Mouse (Mus musculus) myocyte (in vitro differentiated cells): ENCODE measurements around the gene Tcf7. TPM values are rescaled to one million over a fixed set of nuclear protein-coding genes. Genes with fewer than 3 reads are reported as not detected.

Experiments used
- H3K27me3 ChIP-seq: one replicate; pipeline ENCODE4 v1.6.1; 2011; ENCODE audit not compliant: control insufficient read depth, insufficient read depth, insufficient read length
- H3K36me3 ChIP-seq: one replicate; pipeline ENCODE4 v1.6.1; 2011; ENCODE audit not compliant: control insufficient read depth, insufficient read depth
- H3K4me2 ChIP-seq: one replicate; pipeline ENCODE4 v1.6.1; 2011; ENCODE audit warnings: low read depth, control low read depth
- H3K4me3 ChIP-seq: one replicate; pipeline ENCODE4 v1.5.1; 2011; ENCODE audit warnings: mild to moderate bottlenecking, control low read depth, moderate library complexity
- H3K79me2 ChIP-seq: one replicate; pipeline ENCODE4 v1.6.1; 2011; ENCODE audit not compliant: control insufficient read depth, insufficient read depth
- H3ac ChIP-seq: one replicate; pipeline ENCODE4 v1.6.1; 2011; ENCODE audit not compliant: control insufficient read depth, insufficient read length
- CEBPB ChIP-seq: IDR thresholded peaks from 2 replicates; pipeline ENCODE4 v1.6.1; 2011; ENCODE audit warnings: mild to moderate bottlenecking, moderate library complexity; ENCODE audit not compliant: poor library complexity, insufficient read depth, severe bottlenecking
- E2F4 ChIP-seq: IDR thresholded peaks from one replicate; pipeline ENCODE4 v1.6.1; 2011; ENCODE audit warnings: mild to moderate bottlenecking, control low read depth, moderate library complexity; ENCODE audit not compliant: insufficient read depth
- MAX ChIP-seq: IDR thresholded peaks from one replicate; pipeline ENCODE4 v1.6.1; 2011; ENCODE audit warnings: low read depth, mild to moderate bottlenecking, control low read depth
- MYOD1 ChIP-seq, 3 experiments: IDR thresholded peaks; one replicate each; pipeline ENCODE4 v1.6.1; 2011; ENCODE audit warnings: control low read depth in 2 of 3, low read depth in 2 of 3, mild to moderate bottlenecking in 2 of 3, moderate library complexity in 1 of 3; ENCODE audit not compliant: insufficient read length in 2 of 3, control insufficient read depth in 1 of 3
- MYOG ChIP-seq, 3 experiments: IDR thresholded peaks; one replicate each; pipeline ENCODE4 v1.6.1; 2011; ENCODE audit warnings: control low read depth in 2 of 3, low read depth in 2 of 3, mild to moderate bottlenecking in 2 of 3; ENCODE audit not compliant: insufficient read length in 2 of 3, control insufficient read depth in 1 of 3, insufficient read depth in 1 of 3
- POLR2A ChIP-seq: IDR thresholded peaks from one replicate; pipeline ENCODE4 v1.6.1; 2011; ENCODE audit warnings: low read depth, mild to moderate bottlenecking, control low read depth, moderate library complexity; ENCODE audit not compliant: insufficient read length
- POLR2AphosphoS2 ChIP-seq: IDR thresholded peaks from one replicate; pipeline ENCODE4 v1.6.1; 2011; ENCODE audit warnings: low read depth, control low read depth; ENCODE audit not compliant: insufficient read length
- REST ChIP-seq: IDR thresholded peaks from one replicate; pipeline ENCODE4 v1.6.1; 2011; ENCODE audit warnings: mild to moderate bottlenecking, control low read depth, moderate library complexity; ENCODE audit not compliant: insufficient read depth, insufficient read length
- SRF ChIP-seq: IDR thresholded peaks from one replicate; pipeline ENCODE4 v1.6.1; 2011; ENCODE audit warnings: low read depth; ENCODE audit not compliant: control insufficient read depth, insufficient read length
- TCF12 ChIP-seq: IDR thresholded peaks from one replicate; pipeline ENCODE4 v1.6.1; 2011; ENCODE audit warnings: mild to moderate bottlenecking, control low read depth; ENCODE audit not compliant: poor library complexity, insufficient read depth, severe bottlenecking
- TCF3 ChIP-seq: IDR thresholded peaks from one replicate; pipeline ENCODE4 v1.6.1; 2011; ENCODE audit warnings: low read depth, control low read depth; ENCODE audit not compliant: insufficient read length
- USF1 ChIP-seq: IDR thresholded peaks from one replicate; pipeline ENCODE4 v1.6.1; 2011; ENCODE audit warnings: low read depth, mild to moderate bottlenecking, control low read depth, moderate library complexity
- polyA plus RNA-seq: library from polyadenylated mRNA; unstranded; fragments of >200 nt; fragmentation: generic; extraction: Trizol; gene quantifications from one replicate; pipeline ENCODE4 v1.2.1, GENCODE M21; 2012; ENCODE audit warnings: missing spikeins

Tcf7 gene
- polyA plus RNA-seq, 1 experiment, result 17.3 TPM

DNA sequence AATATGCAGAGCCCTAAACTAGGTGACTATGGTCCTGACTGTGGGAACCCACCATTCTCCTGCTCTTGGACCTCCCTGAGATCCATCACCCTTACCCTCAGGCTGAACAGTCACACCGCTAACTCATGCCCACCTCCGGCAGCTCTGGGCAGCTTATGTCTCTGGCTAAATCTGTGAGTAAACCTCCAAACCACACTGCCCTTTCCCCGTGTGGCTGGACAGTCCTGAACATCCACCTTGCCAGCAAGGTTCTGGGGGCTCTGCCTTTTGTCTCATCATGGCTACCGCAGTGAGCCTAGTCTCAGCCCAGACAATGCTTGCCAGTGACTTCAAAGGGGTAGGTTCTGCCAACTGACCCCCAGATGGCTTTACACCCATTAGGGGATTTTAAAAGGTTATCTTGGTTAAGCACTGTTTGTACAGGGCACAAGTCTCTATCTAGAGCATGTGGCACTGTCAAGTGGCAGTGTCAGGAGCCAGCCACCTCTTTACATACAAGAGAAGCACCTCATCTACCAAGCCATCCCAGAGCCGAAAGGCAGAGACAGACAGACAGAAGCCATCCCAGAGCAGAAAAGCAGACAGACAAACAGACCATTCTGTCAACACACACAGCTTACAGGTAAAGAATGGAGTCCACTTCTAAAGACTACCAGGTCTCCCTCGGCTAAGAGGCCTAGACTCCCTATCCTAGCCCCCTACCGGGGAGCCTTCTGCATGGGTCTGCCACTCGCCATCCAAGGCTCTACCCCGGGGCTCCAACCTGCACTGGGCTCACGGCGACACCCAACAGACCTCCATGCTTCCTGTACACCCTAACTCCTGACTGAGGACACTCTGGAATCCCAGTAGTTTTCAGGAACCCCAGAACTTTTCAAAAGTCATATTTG, 2.0 kb downstream of the Tcf7 start:
- peaks cover 5% of the 10 kb centered on the region for H3K36me3 ChIP-seq
- H3K4me2 ChIP-seq, result peak overlapping the region; percentile 85
- TF ChIP-seq TCF3, result no peak
- TF ChIP-seq MYOD1 (IDR thresholded peaks at IDR 0.05; ENCODE audit: control insufficient read depth in 1 of 3, insufficient read length in 2 of 3, low read depth in 2 of 3), result no peak
- no peak for TF ChIP-seq POLR2AphosphoS2
- no peak for TF ChIP-seq MAX
- H3ac ChIP-seq, result no peak overlapping the region
- no peaks in the 10 kb centered on the region for H3K27me3 ChIP-seq
- peak overlapping the region; percentile 55 for H3K4me3 ChIP-seq
- peaks cover 3% of the 10 kb centered on the region for H3K79me2 ChIP-seq

- Histone ChIP-seq H3K36me3 (peaks cover 5% of the 10 kb centered on the region), H3K79me2 (peaks cover 3% of the 10 kb centered on the region), H3ac (no peak overlapping the region), H3K27me3 (no peaks in the 10 kb centered on the region), H3K4me3 (no peak overlapping the region), H3K4me2 (no peak overlapping the region)
- TF ChIP-seq TCF12, result no peak
- TF ChIP-seq REST, result no peak
- TF ChIP-seq E2F4, result no peak
Observed at GRCm38 (mm10) chr11:52279611-52280145, 3.1 kb downstream of the Tcf7 start.

DNA sequence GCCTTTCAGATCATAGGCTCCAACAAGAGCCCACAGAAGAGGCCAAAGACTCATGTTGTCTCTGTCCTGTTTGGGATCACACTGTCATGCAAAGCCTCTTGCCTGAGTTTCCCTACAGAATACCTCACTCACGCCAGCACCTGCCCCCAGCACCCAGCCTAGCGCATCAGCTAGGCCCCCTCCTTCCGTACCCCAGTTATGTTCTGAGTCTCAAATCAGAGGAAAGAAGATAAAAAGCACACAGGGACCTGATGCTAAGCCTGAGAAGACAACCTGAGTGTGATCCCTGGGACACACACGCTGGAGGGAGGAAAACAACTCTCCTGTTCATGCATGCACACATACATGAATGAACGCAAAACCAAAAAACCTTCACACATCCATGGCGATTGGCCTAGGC, 3.8 kb downstream of the Tcf7 start:
- H3K27me3 ChIP-seq, result no peaks in the 10 kb centered on the region
- H3K79me2 ChIP-seq, result peaks cover 3% of the 10 kb centered on the region
- H3K36me3 ChIP-seq, result peaks cover 5% of the 10 kb centered on the region
- no peak overlapping the region for H3K4me3 ChIP-seq
- H3ac ChIP-seq, result no peak overlapping the region
- no peak for TF ChIP-seq CEBPB
- TF ChIP-seq TCF12, result no peak
- TF ChIP-seq SRF, result no peak
- TF ChIP-seq REST, result no peak
- no peak for TF ChIP-seq MYOD1 (IDR thresholded peaks at IDR 0.05; ENCODE audit: control insufficient read depth in 1 of 3, insufficient read length in 2 of 3, low read depth in 2 of 3)
- no peak for TF ChIP-seq POLR2A
- no peak for TF ChIP-seq MYOG (IDR thresholded peaks at IDR 0.05; ENCODE audit: control insufficient read depth in 1 of 3, insufficient read depth in 1 of 3, insufficient read length in 2 of 3, low read depth in 2 of 3)
- no peak for TF ChIP-seq TCF3
- no peak for TF ChIP-seq E2F4
- no peak for TF ChIP-seq MAX
- no peak for TF ChIP-seq USF1
- TF ChIP-seq POLR2AphosphoS2, result no peak
- no peak overlapping the region for H3K4me2 ChIP-seq

DNA sequence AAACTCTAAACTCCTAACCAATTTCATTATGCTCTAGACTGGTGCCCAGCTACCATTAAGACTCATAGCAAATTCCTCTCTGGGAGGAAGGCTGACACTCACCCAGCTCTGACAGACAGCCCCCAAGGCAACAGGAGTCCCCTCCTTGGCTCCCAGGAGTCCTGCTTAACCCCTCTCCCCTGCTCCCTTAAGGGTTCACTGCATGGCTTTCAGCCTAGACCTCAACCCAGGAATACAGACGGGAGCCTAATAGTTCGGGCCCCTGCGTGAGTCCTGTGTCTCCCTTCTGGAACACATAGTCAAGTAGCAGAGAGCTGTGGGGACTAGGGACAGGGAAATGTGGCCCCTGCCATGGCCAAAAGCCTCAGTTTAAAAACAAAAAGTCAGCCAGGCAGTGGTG, 4.7 kb downstream of the Tcf7 start:
- Histone ChIP-seq H3K4me3 (no peak overlapping the region), H3ac (no peak overlapping the region), H3K27me3 (no peaks in the 10 kb centered on the region), H3K36me3 (peaks cover 5% of the 10 kb centered on the region), H3K79me2 (peaks cover 3% of the 10 kb centered on the region), H3K4me2 (no peak overlapping the region)
- TF ChIP-seq CEBPB, result no peak
- TF ChIP-seq MYOG (IDR thresholded peaks at IDR 0.05; ENCODE audit: control insufficient read depth in 1 of 3, insufficient read depth in 1 of 3, insufficient read length in 2 of 3, low read depth in 2 of 3), result no peak
- no peak for TF ChIP-seq TCF12
- no peak for TF ChIP-seq MAX
- TF ChIP-seq USF1, result no peak
- no peak for TF ChIP-seq POLR2AphosphoS2
- no peak for TF ChIP-seq REST
- no peak for TF ChIP-seq E2F4
- no peak for TF ChIP-seq TCF3
- no peak for TF ChIP-seq SRF
- no peak for TF ChIP-seq POLR2A
- no peak for TF ChIP-seq MYOD1 (IDR thresholded peaks at IDR 0.05; ENCODE audit: control insufficient read depth in 1 of 3, insufficient read length in 2 of 3, low read depth in 2 of 3)

GRCm38 (mm10) chr11:52277433-52278150, 5.2 kb downstream of the Tcf7 start:
- H3K4me3 ChIP-seq, result no peak overlapping the region
- H3K79me2 ChIP-seq, result peaks cover 3% of the 10 kb centered on the region
- no peaks in the 10 kb centered on the region for H3K27me3 ChIP-seq
- H3K36me3 ChIP-seq, result peaks cover 5% of the 10 kb centered on the region
- no peak overlapping the region for H3K4me2 ChIP-seq
- TF ChIP-seq USF1 (no peak), POLR2AphosphoS2 (no peak), E2F4 (no peak), TCF12 (no peak), MAX (no peak), MYOG (IDR thresholded peaks at IDR 0.05; ENCODE audit: control insufficient read depth in 1 of 3, insufficient read depth in 1 of 3, insufficient read length in 2 of 3, low read depth in 2 of 3) (no peak), SRF (no peak), POLR2A (no peak), TCF3 (no peak), MYOD1 (IDR thresholded peaks at IDR 0.05; ENCODE audit: control insufficient read depth in 1 of 3, insufficient read length in 2 of 3, low read depth in 2 of 3) (no peak), REST (no peak), CEBPB (no peak)
- H3ac ChIP-seq, result no peak overlapping the region
